Mouse (Mus musculus): Measurements from ENCODE around the gene Tenm4.

GRCm38 (mm10) chr7:96240661-96241060 is 69.6 kb downstream of the Tenm4 start:
- TF ChIP-seq POLR2A (IDR thresholded peaks at IDR 0.05; ENCODE audit: extremely low read depth, insufficient read depth, low read length) = no peak
- TF ChIP-seq CTCF (IDR thresholded peaks at IDR 0.05; ENCODE audit: low read depth, low read length) = no peak

Data from liver, adult 2 months (tissue).